Mouse (Mus musculus): ENCODE measurements around the gene Tango6. TPM values are rescaled to one million over a fixed set of nuclear protein-coding genes. Genes with fewer than 3 reads are reported as not detected.
"Not testable (repeated sequence)": the region's sequence is repeated elsewhere in the genome, so short reads cannot be mapped to it uniquely, and the experiment has no call there.

Tango6 gene
- polyA plus RNA-seq, 1 experiment from 2014 or later = 7.6 TPM

GRCm38 (mm10) chr8:106884826-106885400 is 202.0 kb downstream of the Tango6 start:
- not testable (repeated sequence) for H3K9ac ChIP-seq; H3K9me3 ChIP-seq; ATAC-seq (ENCODE audit: extremely low read depth, insufficient number of reproducible peaks, low FRiP score, low TSS enrichment); H3K4me2 ChIP-seq; H3K27ac ChIP-seq (replicated peaks); H3K4me3 ChIP-seq; H3K27me3 ChIP-seq (replicated peaks)
- Histone ChIP-seq H3K36me3 (peaks cover 71% of the 10 kb centered on the region), H3K4me1 (peaks cover 26% of the 10 kb centered on the region)
- 91% methylated on average over 4 of the region's 4 CpGs for WGBS

- Histone ChIP-seq H3K27me3 (replicated peaks) (no peaks in the 10 kb centered on the region), H3K9me3 (no peaks in the 10 kb centered on the region), H3K4me2 (no peak overlapping the region), H3K4me1 (peaks cover 48% of the 10 kb centered on the region), H3K36me3 (peaks cover 45% of the 10 kb centered on the region), H3K4me3 (no peak overlapping the region), H3K27ac (replicated peaks) (no peak overlapping the region), H3K9ac (no peak overlapping the region)
- WGBS = 41% methylated on average over 5 of the region's 5 CpGs
- ATAC-seq (ENCODE audit: extremely low read depth, insufficient number of reproducible peaks, low FRiP score, low TSS enrichment) = no peak
Observed at GRCm38 (mm10) chr8:106887336-106888189, 204.7 kb downstream of the Tango6 start.

DNA sequence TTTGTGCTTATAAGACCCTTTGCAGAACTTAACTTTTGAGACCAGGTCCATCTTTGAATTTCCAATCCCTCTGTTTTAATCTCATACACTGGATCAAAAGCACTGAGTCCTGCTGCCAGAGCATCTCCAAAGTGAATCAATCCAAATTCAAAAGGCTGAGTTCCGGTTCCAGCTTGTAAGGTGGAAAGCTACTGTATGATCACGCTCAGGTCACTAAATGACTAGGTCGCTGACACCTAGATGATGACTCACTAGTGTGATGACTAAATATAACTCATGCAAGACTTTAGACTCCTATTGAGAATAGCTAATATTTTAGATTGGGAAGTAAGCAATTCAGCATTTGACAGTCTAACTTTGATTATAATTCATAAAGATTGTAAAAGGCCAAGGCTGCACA is 205.9 kb downstream of the Tango6 start:
- Histone ChIP-seq H3K9me3 (no peaks in the 10 kb centered on the region), H3K4me3 (no peak overlapping the region), H3K4me1 (peaks cover 48% of the 10 kb centered on the region), H3K9ac (no peak overlapping the region), H3K36me3 (peaks cover 33% of the 10 kb centered on the region), H3K27me3 (replicated peaks) (no peaks in the 10 kb centered on the region), H3K27ac (replicated peaks) (peak overlapping the region; percentile 43), H3K4me2 (no peak overlapping the region)
- 61% methylated on average over 3 of the region's 3 CpGs for WGBS
- no peak for ATAC-seq (ENCODE audit: extremely low read depth, insufficient number of reproducible peaks, low FRiP score, low TSS enrichment)

GRCm38 (mm10) chr8:106892210-106892805 is 209.4 kb downstream of the Tango6 start:
- Histone ChIP-seq H3K36me3 (peaks cover 27% of the 10 kb centered on the region), H3K9ac (peak overlapping the region; percentile 95), H3K4me3 (peak overlapping the region; percentile 82), H3K27ac (replicated peaks) (peak overlapping the region; percentile 94), H3K27me3 (replicated peaks) (no peaks in the 10 kb centered on the region), H3K9me3 (no peaks in the 10 kb centered on the region), H3K4me1 (peaks cover 63% of the 10 kb centered on the region), H3K4me2 (peak overlapping the region; percentile 84)
- 2% methylated on average over 15 of the region's 15 CpGs for WGBS
- ATAC-seq (ENCODE audit: extremely low read depth, insufficient number of reproducible peaks, low FRiP score, low TSS enrichment) = no peak

GRCm38 (mm10) chr8:106892806-106893451 is 210.1 kb downstream of the Tango6 start:
- peaks cover 57% of the 10 kb centered on the region for H3K4me1 ChIP-seq
- peak overlapping the region; percentile 95 for H3K9ac ChIP-seq
- peaks cover 34% of the 10 kb centered on the region for H3K36me3 ChIP-seq
- no peaks in the 10 kb centered on the region for H3K9me3 ChIP-seq
- peak overlapping the region; percentile 82 for H3K4me3 ChIP-seq
- H3K27me3 ChIP-seq (replicated peaks) = no peaks in the 10 kb centered on the region
- peak overlapping the region; percentile 84 for H3K4me2 ChIP-seq
- peak overlapping the region; percentile 94 for H3K27ac ChIP-seq (replicated peaks)
- under 1% methylated on average over 55 of the region's 57 CpGs for WGBS
- ATAC-seq (ENCODE audit: extremely low read depth, insufficient number of reproducible peaks, low FRiP score, low TSS enrichment) = peak; percentile 70; the same call in 1 of the 2 replicates

- Histone ChIP-seq H3K9me3 (no peaks in the 10 kb centered on the region), H3K36me3 (peaks cover 41% of the 10 kb centered on the region), H3K4me3 (peak within 1 kb of the TSS; percentile 82), H3K9ac (peak within 1 kb of the TSS; percentile 95), H3K4me2 (peak within 1 kb of the TSS; percentile 84), H3K27ac (replicated peaks) (peak within 1 kb of the TSS; percentile 94), H3K27me3 (replicated peaks) (no peaks in the 10 kb centered on the region), H3K4me1 (peaks cover 50% of the 10 kb centered on the region)
- WGBS = under 1% methylated on average over 62 of the region's 63 CpGs
- ATAC-seq (ENCODE audit: extremely low read depth, insufficient number of reproducible peaks, low FRiP score, low TSS enrichment) = peak; percentile 89
Observed at GRCm38 (mm10) chr8:106893481-106894156, 210.8 kb downstream of the Tango6 start, which contains the start of gene Utp4. Gene Utp4 (plus strand): TSS chr8:106893636.

- H3K27me3 ChIP-seq (replicated peaks) = no peaks in the 10 kb centered on the region
- no peak for ATAC-seq (ENCODE audit: extremely low read depth, insufficient number of reproducible peaks, low FRiP score, low TSS enrichment)
Observed at GRCm38 (mm10) chr8:106899473-106899872, 216.6 kb downstream of the Tango6 start.

More at GRCm38 (mm10) chr8:106899473-106899872, 216.6 kb downstream of the Tango6 start:
- no peak overlapping the region for H3K27ac ChIP-seq (replicated peaks)
- no peak overlapping the region for H3K9ac ChIP-seq
- peaks cover 99% of the 10 kb centered on the region for H3K36me3 ChIP-seq
- no peak overlapping the region for H3K4me2 ChIP-seq
- H3K9me3 ChIP-seq = no peaks in the 10 kb centered on the region
- 83% methylated on average over 5 of the region's 5 CpGs for WGBS
- no peak overlapping the region for H3K4me3 ChIP-seq
- H3K4me1 ChIP-seq = peaks cover 10% of the 10 kb centered on the region

Other genes starting within 250 kb of the Tango6 start
- gene 6030452D12Rik, start 182.5 kb upstream of the Tango6 start, polyA plus RNA-seq (2015; fragmentation: Nextera tagmentation; extraction: Ambion mirVana) = not detected in 2 replicates
- 29.5 and 32.0 TPM in 2 replicates for gene Cdh3, start 172.2 kb upstream of the Tango6 start, polyA plus RNA-seq (2015; fragmentation: Nextera tagmentation; extraction: Ambion mirVana)
- 6.0 and 11.9 TPM in 2 replicates for gene Gm10073, start 109.6 kb upstream of the Tango6 start, polyA plus RNA-seq (2015; fragmentation: Nextera tagmentation; extraction: Ambion mirVana)
- gene Cdh1, start 79.7 kb upstream of the Tango6 start, polyA plus RNA-seq (2015; fragmentation: Nextera tagmentation; extraction: Ambion mirVana) = 3.0 and 3.2 TPM in 2 replicates
- 0.04 and 0.18 TPM in 2 replicates for gene Has3, start 187.2 kb downstream of the Tango6 start, polyA plus RNA-seq (2015; fragmentation: Nextera tagmentation; extraction: Ambion mirVana)
- 43.6 and 47.1 TPM in 2 replicates for gene Utp4, start 210.6 kb downstream of the Tango6 start, polyA plus RNA-seq (2015; fragmentation: Nextera tagmentation; extraction: Ambion mirVana)